Mouse (Mus musculus): ENCODE data around the gene Prmt1. TPM values are rescaled to one million over a fixed set of nuclear protein-coding genes. Genes with fewer than 3 reads are reported as not detected.

The Prmt1 gene
- polyA plus RNA-seq, 1 experiment, result 978 TPM

GRCm38 (mm10) chr7:45007846-45008245 is 21.5 kb upstream of the Prmt1 start:
- H3K79me3 ChIP-seq (ENCODE audit: low read depth), result peaks cover 13% of the 10 kb centered on the region

GRCm38 (mm10) chr7:45007141-45007540 is 20.8 kb upstream of the Prmt1 start:
- TF ChIP-seq CTCF (IDR thresholded peaks at IDR 0.05; ENCODE audit: control insufficient read depth, insufficient read depth, insufficient read length) (no peak), USF1 (IDR thresholded peaks at IDR 0.05; ENCODE audit: low read depth) (no peak), MYOG (IDR thresholded peaks at IDR 0.05; ENCODE audit: control insufficient read depth, extremely low read depth, insufficient read length) (no peak), MAX (IDR thresholded peaks at IDR 0.05) (no peak), MYOD1 (IDR thresholded peaks at IDR 0.05; ENCODE audit: control insufficient read depth, insufficient read length, low read depth) (no peak), FOSL1 (IDR thresholded peaks at IDR 0.05; ENCODE audit: insufficient read depth, low read length, poor library complexity, severe bottlenecking) (no peak), CEBPB (IDR thresholded peaks at IDR 0.05; ENCODE audit: low read depth) (no peak)
- Histone ChIP-seq H3K27me3 (ENCODE audit: control insufficient read depth, insufficient read depth, insufficient read length) (no peaks in the 10 kb centered on the region), H3K36me3 (ENCODE audit: control insufficient read depth, insufficient read depth) (peaks cover 42% of the 10 kb centered on the region), H3K79me3 (ENCODE audit: low read depth) (peaks cover 9% of the 10 kb centered on the region), H3K79me2 (ENCODE audit: control insufficient read depth, insufficient read depth) (peaks cover 35% of the 10 kb centered on the region), H3K4me3 (ENCODE audit: insufficient read depth, poor library complexity, severe bottlenecking) (no peak overlapping the region), H3ac (ENCODE audit: control insufficient read depth, insufficient read length, low read depth) (no peak overlapping the region)

More at GRCm38 (mm10) chr7:45007846-45008245, 21.5 kb upstream of the Prmt1 start:
- Histone ChIP-seq H3ac (ENCODE audit: control insufficient read depth, insufficient read length, low read depth) (no peak overlapping the region), H3K4me3 (ENCODE audit: insufficient read depth, poor library complexity, severe bottlenecking) (no peak overlapping the region), H3K27me3 (ENCODE audit: control insufficient read depth, insufficient read depth, insufficient read length) (no peaks in the 10 kb centered on the region), H3K36me3 (ENCODE audit: control insufficient read depth, insufficient read depth) (peaks cover 47% of the 10 kb centered on the region), H3K79me2 (ENCODE audit: control insufficient read depth, insufficient read depth) (peaks cover 41% of the 10 kb centered on the region)
- TF ChIP-seq CTCF (IDR thresholded peaks at IDR 0.05; ENCODE audit: control insufficient read depth, insufficient read depth, insufficient read length) (no peak), MYOD1 (IDR thresholded peaks at IDR 0.05; ENCODE audit: control insufficient read depth, insufficient read length, low read depth) (no peak), USF1 (IDR thresholded peaks at IDR 0.05; ENCODE audit: low read depth) (no peak), CEBPB (IDR thresholded peaks at IDR 0.05; ENCODE audit: low read depth) (no peak), FOSL1 (IDR thresholded peaks at IDR 0.05; ENCODE audit: insufficient read depth, low read length, poor library complexity, severe bottlenecking) (no peak)

- TF ChIP-seq MYOD1 (IDR thresholded peaks at IDR 0.05; ENCODE audit: control insufficient read depth, insufficient read length, low read depth) (no peak), CEBPB (IDR thresholded peaks at IDR 0.05; ENCODE audit: low read depth) (no peak), FOSL1 (IDR thresholded peaks at IDR 0.05; ENCODE audit: insufficient read depth, low read length, poor library complexity, severe bottlenecking) (no peak), CTCF (IDR thresholded peaks at IDR 0.05; ENCODE audit: control insufficient read depth, insufficient read depth, insufficient read length) (no peak), USF1 (IDR thresholded peaks at IDR 0.05; ENCODE audit: low read depth) (no peak), MAX (IDR thresholded peaks at IDR 0.05) (no peak), MYOG (IDR thresholded peaks at IDR 0.05; ENCODE audit: control insufficient read depth, extremely low read depth, insufficient read length) (no peak)
- H3K79me2 ChIP-seq (ENCODE audit: control insufficient read depth, insufficient read depth), result peaks cover 35% of the 10 kb centered on the region
- peaks cover 42% of the 10 kb centered on the region for H3K36me3 ChIP-seq (ENCODE audit: control insufficient read depth, insufficient read depth)
- no peak overlapping the region for H3ac ChIP-seq (ENCODE audit: control insufficient read depth, insufficient read length, low read depth)
- H3K79me3 ChIP-seq (ENCODE audit: low read depth), result peaks cover 7% of the 10 kb centered on the region
- no peak overlapping the region for H3K4me3 ChIP-seq (ENCODE audit: insufficient read depth, poor library complexity, severe bottlenecking)
- H3K27me3 ChIP-seq (ENCODE audit: control insufficient read depth, insufficient read depth, insufficient read length), result no peaks in the 10 kb centered on the region
Measured at GRCm38 (mm10) chr7:45006503-45006902, 20.1 kb upstream of the Prmt1 start.

GRCm38 (mm10) chr7:45005321-45005992 is 19.1 kb upstream of the Prmt1 start:
- Histone ChIP-seq H3K4me3 (ENCODE audit: insufficient read depth, poor library complexity, severe bottlenecking) (no peak overlapping the region), H3K79me2 (ENCODE audit: control insufficient read depth, insufficient read depth) (peaks cover 31% of the 10 kb centered on the region), H3K79me3 (ENCODE audit: low read depth) (peaks cover 7% of the 10 kb centered on the region), H3ac (ENCODE audit: control insufficient read depth, insufficient read length, low read depth) (no peak overlapping the region), H3K36me3 (ENCODE audit: control insufficient read depth, insufficient read depth) (peaks cover 44% of the 10 kb centered on the region), H3K27me3 (ENCODE audit: control insufficient read depth, insufficient read depth, insufficient read length) (no peaks in the 10 kb centered on the region)
- TF ChIP-seq USF1 (IDR thresholded peaks at IDR 0.05; ENCODE audit: low read depth), result no peak
- no peak for TF ChIP-seq CEBPB (IDR thresholded peaks at IDR 0.05; ENCODE audit: low read depth)
- no peak for TF ChIP-seq FOSL1 (IDR thresholded peaks at IDR 0.05; ENCODE audit: insufficient read depth, low read length, poor library complexity, severe bottlenecking)
- TF ChIP-seq CTCF (IDR thresholded peaks at IDR 0.05; ENCODE audit: control insufficient read depth, insufficient read depth, insufficient read length), result no peak
- TF ChIP-seq MAX (IDR thresholded peaks at IDR 0.05), result no peak
- TF ChIP-seq MYOG (IDR thresholded peaks at IDR 0.05; ENCODE audit: control insufficient read depth, extremely low read depth, insufficient read length), result no peak

- no peak for TF ChIP-seq MAX (IDR thresholded peaks at IDR 0.05)
- no peak for TF ChIP-seq FOSL1 (IDR thresholded peaks at IDR 0.05; ENCODE audit: insufficient read depth, low read length, poor library complexity, severe bottlenecking)
- TF ChIP-seq MYOG (IDR thresholded peaks at IDR 0.05; ENCODE audit: control insufficient read depth, extremely low read depth, insufficient read length), result no peak
- TF ChIP-seq CEBPB (IDR thresholded peaks at IDR 0.05; ENCODE audit: low read depth), result no peak
- no peak for TF ChIP-seq USF1 (IDR thresholded peaks at IDR 0.05; ENCODE audit: low read depth)
- no peak for TF ChIP-seq MYOD1 (IDR thresholded peaks at IDR 0.05; ENCODE audit: control insufficient read depth, insufficient read length, low read depth)
- no peak for TF ChIP-seq CTCF (IDR thresholded peaks at IDR 0.05; ENCODE audit: control insufficient read depth, insufficient read depth, insufficient read length)
- Histone ChIP-seq H3K79me2 (ENCODE audit: control insufficient read depth, insufficient read depth) (peaks cover 31% of the 10 kb centered on the region), H3K4me3 (ENCODE audit: insufficient read depth, poor library complexity, severe bottlenecking) (no peak overlapping the region), H3K36me3 (ENCODE audit: control insufficient read depth, insufficient read depth) (peaks cover 43% of the 10 kb centered on the region), H3K27me3 (ENCODE audit: control insufficient read depth, insufficient read depth, insufficient read length) (no peaks in the 10 kb centered on the region), H3K79me3 (ENCODE audit: low read depth) (peaks cover 8% of the 10 kb centered on the region), H3ac (ENCODE audit: control insufficient read depth, insufficient read length, low read depth) (no peak overlapping the region)
Measured at GRCm38 (mm10) chr7:45004546-45004945, 18.2 kb upstream of the Prmt1 start.

All from C2C12 (cell line).